Mouse (Mus musculus) liver, embryonic 14.5 days (tissue): ENCODE results near the gene Ksr2.

Experiments used
- CTCF ChIP-seq: IDR thresholded peaks from 2 replicates; pipeline ENCODE4 v1.5.1; 2016; ENCODE audit warnings: antibody characterized with exemption, low read depth, control low read depth
- EP300 ChIP-seq: IDR thresholded peaks from 2 replicates; pipeline ENCODE4 v1.6.1; 2016; ENCODE audit warnings: antibody characterized with exemption, low read depth

- TF ChIP-seq CTCF (no peak), EP300 (no peak)
These were observed 74.4 kb downstream of the Ksr2 start for GRCm38 (mm10) chr5:117488155-117488554.
